Mouse (Mus musculus): ENCODE measurements at regions not wholly inside any gene's neighbourhood (a gene's known extent, or its start where the extent isn't known, plus 50 kb on each side); places are given as distances from the start of the nearest gene placed in this dataset.

- Histone ChIP-seq H3K4me1 (ENCODE audit: control insufficient read depth, insufficient read depth, low read length) (no peaks in the 10 kb centered on the region), H3K36me3 (ENCODE audit: control insufficient read depth, insufficient read depth, low read length) (no peaks in the 10 kb centered on the region), H3K27ac (ENCODE audit: low read depth, low read length) (no peak overlapping the region), H3K27me3 (ENCODE audit: control insufficient read depth, insufficient read depth, low read length) (no peaks in the 10 kb centered on the region), H3K4me2 (ENCODE audit: low read depth) (no peak overlapping the region), H3K9me3 (ENCODE audit: control insufficient read depth, low read length) (no peaks in the 10 kb centered on the region), H3K9ac (ENCODE audit: low read length) (no peak overlapping the region), H3K4me3 (ENCODE audit: low read depth, low read length) (no peak overlapping the region)
- no peak for DNase-seq (ENCODE audit: low spot score)
- ATAC-seq (ENCODE audit: insufficient read depth, low FRiP score, low TSS enrichment): no peak
- 92% methylated on average over 3 of the region's 3 CpGs for WGBS
Observed at GRCm38 (mm10) chr3:144137483-144137882, 67.5 kb downstream of the Lmo4 start.

GRCm38 (mm10) chr3:144136432-144136831 lies 68.6 kb downstream of the Lmo4 start:
- Histone ChIP-seq H3K4me3 (ENCODE audit: low read depth, low read length) (no peak overlapping the region), H3K9me3 (ENCODE audit: control insufficient read depth, low read length) (no peaks in the 10 kb centered on the region), H3K9ac (ENCODE audit: low read length) (no peak overlapping the region), H3K4me1 (ENCODE audit: control insufficient read depth, insufficient read depth, low read length) (no peaks in the 10 kb centered on the region), H3K4me2 (ENCODE audit: low read depth) (no peak overlapping the region), H3K36me3 (ENCODE audit: control insufficient read depth, insufficient read depth, low read length) (no peaks in the 10 kb centered on the region), H3K27ac (ENCODE audit: low read depth, low read length) (no peak overlapping the region), H3K27me3 (ENCODE audit: control insufficient read depth, insufficient read depth, low read length) (no peaks in the 10 kb centered on the region)
- ATAC-seq (ENCODE audit: insufficient read depth, low FRiP score, low TSS enrichment): no peak
- 84% methylated on average over 2 of the region's 2 CpGs for WGBS
- no peak for DNase-seq (ENCODE audit: low spot score)

GRCm38 (mm10) chr3:144135646-144136045 lies 69.4 kb downstream of the Lmo4 start:
- no peaks in the 10 kb centered on the region for H3K4me1 ChIP-seq (ENCODE audit: control insufficient read depth, insufficient read depth, low read length)
- 98% methylated on average over 6 of the region's 6 CpGs for WGBS
- H3K4me2 ChIP-seq (ENCODE audit: low read depth): no peak overlapping the region
- H3K36me3 ChIP-seq (ENCODE audit: control insufficient read depth, insufficient read depth, low read length): no peaks in the 10 kb centered on the region
- H3K27me3 ChIP-seq (ENCODE audit: control insufficient read depth, insufficient read depth, low read length): no peaks in the 10 kb centered on the region
- H3K27ac ChIP-seq (ENCODE audit: low read depth, low read length): no peak overlapping the region
- no peak overlapping the region for H3K9ac ChIP-seq (ENCODE audit: low read length)
- H3K9me3 ChIP-seq (ENCODE audit: control insufficient read depth, low read length): no peaks in the 10 kb centered on the region
- ATAC-seq (ENCODE audit: insufficient read depth, low FRiP score, low TSS enrichment) (no peak), DNase-seq (ENCODE audit: low spot score) (no peak)
- no peak overlapping the region for H3K4me3 ChIP-seq (ENCODE audit: low read depth, low read length)

GRCm38 (mm10) chr3:144128042-144128441 lies 77.0 kb downstream of the Lmo4 start:
- H3K27me3 ChIP-seq (ENCODE audit: control insufficient read depth, insufficient read depth, low read length): no peaks in the 10 kb centered on the region
- H3K27ac ChIP-seq (ENCODE audit: low read depth, low read length): no peak overlapping the region
- H3K36me3 ChIP-seq (ENCODE audit: control insufficient read depth, insufficient read depth, low read length): no peaks in the 10 kb centered on the region
- H3K4me2 ChIP-seq (ENCODE audit: low read depth): no peak overlapping the region
- ATAC-seq (ENCODE audit: insufficient read depth, low FRiP score, low TSS enrichment): no peak
- WGBS: 88% methylated on average over 4 of the region's 4 CpGs
- H3K9ac ChIP-seq (ENCODE audit: low read length): no peak overlapping the region
- H3K9me3 ChIP-seq (ENCODE audit: control insufficient read depth, low read length): no peaks in the 10 kb centered on the region
- no peak overlapping the region for H3K4me3 ChIP-seq (ENCODE audit: low read depth, low read length)
- DNase-seq (ENCODE audit: low spot score): no peak
- H3K4me1 ChIP-seq (ENCODE audit: control insufficient read depth, insufficient read depth, low read length): no peaks in the 10 kb centered on the region

GRCm38 (mm10) chr3:144124353-144124752 lies 80.7 kb downstream of the Lmo4 start:
- DNase-seq (ENCODE audit: low spot score) (no peak), ATAC-seq (ENCODE audit: insufficient read depth, low FRiP score, low TSS enrichment) (no peak)
- Histone ChIP-seq H3K27me3 (ENCODE audit: control insufficient read depth, insufficient read depth, low read length) (no peaks in the 10 kb centered on the region), H3K9me3 (ENCODE audit: control insufficient read depth, low read length) (no peaks in the 10 kb centered on the region), H3K36me3 (ENCODE audit: control insufficient read depth, insufficient read depth, low read length) (no peaks in the 10 kb centered on the region), H3K4me1 (ENCODE audit: control insufficient read depth, insufficient read depth, low read length) (no peaks in the 10 kb centered on the region), H3K4me2 (ENCODE audit: low read depth) (no peak overlapping the region), H3K27ac (ENCODE audit: low read depth, low read length) (no peak overlapping the region), H3K4me3 (ENCODE audit: low read depth, low read length) (no peak overlapping the region), H3K9ac (ENCODE audit: low read length) (no peak overlapping the region)
- WGBS: 83% methylated on average over 4 of the region's 4 CpGs

- WGBS: 80% methylated on average over 6 of the region's 6 CpGs
- no peak overlapping the region for H3K9ac ChIP-seq (ENCODE audit: low read length)
- DNase-seq (ENCODE audit: low spot score): no peak
Observed at GRCm38 (mm10) chr3:144123361-144124072, 81.5 kb downstream of the Lmo4 start.

GRCm38 (mm10) chr3:144119076-144119475 lies 85.9 kb downstream of the Lmo4 start:
- ATAC-seq (ENCODE audit: insufficient read depth, low FRiP score, low TSS enrichment): no peak
- Histone ChIP-seq H3K36me3 (ENCODE audit: control insufficient read depth, insufficient read depth, low read length) (no peaks in the 10 kb centered on the region), H3K4me3 (ENCODE audit: low read depth, low read length) (no peak overlapping the region), H3K27me3 (ENCODE audit: control insufficient read depth, insufficient read depth, low read length) (no peaks in the 10 kb centered on the region), H3K27ac (ENCODE audit: low read depth, low read length) (no peak overlapping the region), H3K4me2 (ENCODE audit: low read depth) (no peak overlapping the region), H3K9me3 (ENCODE audit: control insufficient read depth, low read length) (no peaks in the 10 kb centered on the region), H3K4me1 (ENCODE audit: control insufficient read depth, insufficient read depth, low read length) (no peaks in the 10 kb centered on the region), H3K9ac (ENCODE audit: low read length) (no peak overlapping the region)
- DNase-seq (ENCODE audit: low spot score): no peak
- WGBS: 72% methylated on average over 3 of the region's 3 CpGs

More at GRCm38 (mm10) chr3:144123361-144124072, 81.5 kb downstream of the Lmo4 start:
- Histone ChIP-seq H3K4me1 (ENCODE audit: control insufficient read depth, insufficient read depth, low read length) (no peaks in the 10 kb centered on the region), H3K36me3 (ENCODE audit: control insufficient read depth, insufficient read depth, low read length) (no peaks in the 10 kb centered on the region), H3K4me3 (ENCODE audit: low read depth, low read length) (no peak overlapping the region), H3K9me3 (ENCODE audit: control insufficient read depth, low read length) (no peaks in the 10 kb centered on the region), H3K27me3 (ENCODE audit: control insufficient read depth, insufficient read depth, low read length) (no peaks in the 10 kb centered on the region), H3K27ac (ENCODE audit: low read depth, low read length) (no peak overlapping the region), H3K4me2 (ENCODE audit: low read depth) (no peak overlapping the region)
- no peak for ATAC-seq (ENCODE audit: insufficient read depth, low FRiP score, low TSS enrichment)

- DNase-seq (ENCODE audit: low spot score) (no peak), ATAC-seq (ENCODE audit: insufficient read depth, low FRiP score, low TSS enrichment) (no peak)
- H3K4me3 ChIP-seq (ENCODE audit: low read depth, low read length): no peak overlapping the region
- 89% methylated on average over 11 of the region's 11 CpGs for WGBS
- H3K9me3 ChIP-seq (ENCODE audit: control insufficient read depth, low read length): no peaks in the 10 kb centered on the region
- no peak overlapping the region for H3K4me2 ChIP-seq (ENCODE audit: low read depth)
- H3K9ac ChIP-seq (ENCODE audit: low read length): no peak overlapping the region
- H3K27me3 ChIP-seq (ENCODE audit: control insufficient read depth, insufficient read depth, low read length): no peaks in the 10 kb centered on the region
- H3K27ac ChIP-seq (ENCODE audit: low read depth, low read length): no peak overlapping the region
- H3K36me3 ChIP-seq (ENCODE audit: control insufficient read depth, insufficient read depth, low read length): no peaks in the 10 kb centered on the region
- H3K4me1 ChIP-seq (ENCODE audit: control insufficient read depth, insufficient read depth, low read length): no peaks in the 10 kb centered on the region
Observed at GRCm38 (mm10) chr3:144113672-144114645, 91.1 kb downstream of the Lmo4 start.
